Mouse (Mus musculus): ENCODE measurements around the gene Adcyap1. TPM values are rescaled to one million over a fixed set of nuclear protein-coding genes. Genes with fewer than 3 reads are reported as not detected.

Gene Adcyap1
- polyA plus RNA-seq, 1 experiment, result 0.77 TPM

DNA sequence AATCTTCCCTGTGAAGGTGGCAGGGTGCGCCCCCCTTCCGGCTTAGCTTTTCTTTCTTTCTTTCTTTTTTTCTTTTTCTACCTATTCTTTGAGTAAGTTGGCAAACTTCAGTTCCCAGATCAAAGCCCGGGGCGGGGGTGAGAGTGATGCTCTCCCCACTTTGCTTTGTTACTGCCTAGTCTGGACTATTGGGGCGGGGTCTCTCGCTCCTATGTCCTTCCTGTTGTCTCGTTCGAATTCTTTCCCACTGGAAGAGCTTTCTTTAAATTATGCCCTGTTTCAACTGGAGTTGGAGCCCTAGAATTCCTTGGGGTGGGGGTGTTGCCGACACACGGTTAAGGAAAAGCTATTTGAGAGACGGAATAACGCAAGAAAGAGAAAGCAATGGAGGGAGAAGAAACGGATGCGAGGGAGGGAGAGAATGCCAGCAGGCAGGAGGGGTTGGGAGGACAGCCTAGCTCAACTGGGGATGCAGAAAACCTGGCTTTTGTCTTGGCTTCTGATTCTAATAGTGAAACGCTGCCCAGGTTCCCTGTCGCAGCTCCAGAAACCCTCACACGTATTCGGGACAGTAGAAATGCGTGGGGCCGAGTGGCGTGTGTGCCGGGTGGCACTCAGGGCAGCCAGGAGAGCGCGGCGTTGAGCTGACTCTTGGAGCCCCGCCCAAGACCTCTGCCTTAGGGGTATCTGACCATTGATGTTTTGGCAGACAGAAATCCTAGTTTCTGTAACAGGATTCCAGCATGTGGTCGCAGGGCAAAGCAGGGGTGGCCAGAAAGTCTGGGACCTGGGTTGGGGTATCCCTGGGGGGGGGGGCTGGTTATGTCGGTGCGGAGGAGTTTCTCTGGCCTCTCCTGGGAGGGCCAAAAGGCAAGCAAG, 1.8 kb downstream of the Adcyap1 start:
- no peak for DNase-seq
- H3K4me1 ChIP-seq (replicated peaks; ENCODE audit: control insufficient read depth, insufficient read depth, low read length), result no peaks in the 10 kb centered on the region
- no peak overlapping the region for H3K4me3 ChIP-seq (ENCODE audit: control insufficient read depth, insufficient read depth, low read length)
- no peak overlapping the region for H3K27ac ChIP-seq (ENCODE audit: control insufficient read depth, insufficient read depth, low read length)
- 6% methylated on average over 29 of the region's 29 CpGs for WGBS
- H3K27me3 ChIP-seq (ENCODE audit: control insufficient read depth, insufficient read depth, low read length), result peaks cover 6% of the 10 kb centered on the region; the same call in 1 of the 2 replicates
- TF ChIP-seq CTCF (IDR thresholded peaks at IDR 0.05; ENCODE audit: borderline replicate concordance, control insufficient read depth, extremely low read depth, insufficient read depth, low read length, poor library complexity), result no peak
- TF ChIP-seq POLR2A (IDR thresholded peaks at IDR 0.05; ENCODE audit: control insufficient read depth, extremely low read depth, insufficient read depth, low read length, poor library complexity), result no peak
- H3K36me3 ChIP-seq (ENCODE audit: control insufficient read depth, insufficient read depth, low read length), result no peaks in the 10 kb centered on the region

- Histone ChIP-seq H3K27me3 (ENCODE audit: control insufficient read depth, insufficient read depth, low read length) (peaks cover 6% of the 10 kb centered on the region; the same call in 1 of the 2 replicates), H3K4me1 (replicated peaks; ENCODE audit: control insufficient read depth, insufficient read depth, low read length) (no peaks in the 10 kb centered on the region), H3K36me3 (ENCODE audit: control insufficient read depth, insufficient read depth, low read length) (no peaks in the 10 kb centered on the region), H3K27ac (ENCODE audit: control insufficient read depth, insufficient read depth, low read length) (no peak overlapping the region), H3K4me3 (ENCODE audit: control insufficient read depth, insufficient read depth, low read length) (no peak overlapping the region)
- no peak for TF ChIP-seq CTCF (IDR thresholded peaks at IDR 0.05; ENCODE audit: borderline replicate concordance, control insufficient read depth, extremely low read depth, insufficient read depth, low read length, poor library complexity)
- TF ChIP-seq POLR2A (IDR thresholded peaks at IDR 0.05; ENCODE audit: control insufficient read depth, extremely low read depth, insufficient read depth, low read length, poor library complexity), result no peak
- 8% methylated on average over 16 of the region's 16 CpGs for WGBS
- no peak for DNase-seq
Measured at GRCm38 (mm10) chr17:93201265-93201925, 2.6 kb downstream of the Adcyap1 start.

DNA sequence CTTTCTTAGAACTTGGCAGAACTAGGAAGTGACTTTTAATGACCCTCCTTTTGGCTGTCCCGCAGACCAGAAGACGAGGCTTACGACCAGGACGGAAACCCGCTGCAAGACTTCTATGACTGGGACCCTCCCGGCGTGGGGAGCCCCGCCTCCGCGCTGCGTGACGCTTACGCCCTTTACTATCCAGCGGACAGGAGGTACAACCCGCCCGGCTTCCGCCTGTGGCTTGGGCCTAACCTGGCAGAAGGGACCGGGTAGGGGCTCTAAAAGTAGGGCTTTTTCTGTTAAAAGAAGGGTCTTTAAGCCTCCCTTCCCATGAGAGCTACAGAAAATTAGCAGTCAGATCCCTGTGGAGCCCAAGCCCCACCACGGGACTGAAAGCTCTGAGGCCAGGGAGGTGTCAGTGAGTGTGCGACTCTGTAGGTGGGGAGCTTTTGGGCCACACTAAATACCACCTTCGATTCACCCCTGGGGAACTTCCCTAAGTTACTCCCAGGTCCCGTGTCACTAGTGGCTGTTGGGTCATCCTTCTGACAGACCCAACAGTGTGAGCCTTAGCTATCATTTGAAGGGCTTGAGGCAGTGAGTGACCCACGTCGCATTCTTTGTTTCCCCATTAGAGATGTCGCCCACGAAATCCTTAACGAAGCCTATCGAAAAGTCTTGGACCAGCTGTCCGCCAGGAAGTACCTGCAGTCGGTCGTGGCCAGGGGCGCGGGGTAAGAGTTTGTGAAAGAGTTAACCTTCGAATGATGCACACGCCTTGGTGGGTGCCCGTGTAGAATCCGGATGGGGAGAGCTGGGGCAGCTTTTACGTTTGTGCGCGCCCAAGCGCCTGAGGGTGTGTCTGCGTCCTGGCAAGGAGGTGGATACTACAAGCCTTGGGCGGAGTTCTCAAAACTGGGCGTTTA, 3.6 kb downstream of the Adcyap1 start:
- Histone ChIP-seq H3K4me3 (ENCODE audit: control insufficient read depth, insufficient read depth, low read length) (no peak overlapping the region), H3K27ac (ENCODE audit: control insufficient read depth, insufficient read depth, low read length) (no peak overlapping the region), H3K4me1 (replicated peaks; ENCODE audit: control insufficient read depth, insufficient read depth, low read length) (no peaks in the 10 kb centered on the region), H3K27me3 (ENCODE audit: control insufficient read depth, insufficient read depth, low read length) (peaks cover 6% of the 10 kb centered on the region; the same call in 1 of the 2 replicates), H3K36me3 (ENCODE audit: control insufficient read depth, insufficient read depth, low read length) (no peaks in the 10 kb centered on the region)
- WGBS, result 5% methylated on average over 44 of the region's 44 CpGs
- no peak for DNase-seq
- no peak for TF ChIP-seq POLR2A (IDR thresholded peaks at IDR 0.05; ENCODE audit: control insufficient read depth, extremely low read depth, insufficient read depth, low read length, poor library complexity)

DNA sequence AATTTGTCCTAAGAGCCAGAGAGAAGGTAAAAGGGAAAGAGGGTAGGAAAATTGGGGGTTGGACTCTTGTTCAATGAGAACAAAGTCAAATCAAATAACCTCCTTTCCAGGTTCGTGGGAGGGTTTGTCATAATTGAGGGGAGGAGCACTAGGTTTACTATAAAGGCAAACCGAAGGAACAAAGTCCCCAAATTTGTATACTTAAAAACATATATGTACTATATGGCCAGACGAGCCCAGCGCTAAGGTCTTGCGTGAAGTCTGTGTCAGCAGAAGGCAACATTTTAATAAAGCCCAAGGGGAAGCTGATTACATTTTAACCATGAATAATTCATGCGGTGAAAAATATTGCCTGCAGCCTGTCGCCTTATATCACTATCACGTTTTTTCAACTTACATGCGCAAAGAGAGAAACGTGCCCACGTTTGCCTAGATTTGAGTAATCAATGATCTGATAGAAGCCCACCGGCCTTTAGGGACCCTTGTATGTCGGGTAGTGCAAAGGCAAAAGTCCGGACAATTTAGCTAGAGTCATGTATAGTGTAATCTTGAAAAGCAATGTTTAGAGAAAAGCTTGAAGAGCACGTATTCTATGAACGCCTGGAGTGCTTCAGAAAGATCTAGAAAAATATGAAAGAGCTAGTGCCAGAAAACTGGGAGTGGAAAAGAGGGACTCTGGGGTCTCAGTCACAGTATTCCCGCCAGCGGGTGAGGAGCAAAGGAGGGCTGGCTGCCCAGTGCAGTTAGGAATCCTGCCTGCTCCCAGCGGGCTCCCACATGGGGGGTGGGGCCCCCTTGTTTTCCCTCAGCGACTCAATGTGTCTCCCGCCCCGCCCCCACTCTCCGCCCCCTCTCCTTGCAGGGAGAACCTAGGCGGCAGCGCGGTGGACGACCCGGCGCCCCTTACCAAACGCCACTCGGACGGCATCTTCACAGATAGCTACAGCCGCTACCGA, 4.5 kb downstream of the Adcyap1 start:
- peaks cover 6% of the 10 kb centered on the region; the same call in 1 of the 2 replicates for H3K27me3 ChIP-seq (ENCODE audit: control insufficient read depth, insufficient read depth, low read length)
- no peak overlapping the region for H3K4me3 ChIP-seq (ENCODE audit: control insufficient read depth, insufficient read depth, low read length)
- no peaks in the 10 kb centered on the region for H3K4me1 ChIP-seq (replicated peaks; ENCODE audit: control insufficient read depth, insufficient read depth, low read length)
- 5% methylated on average over 34 of the region's 34 CpGs for WGBS
- no peak overlapping the region for H3K27ac ChIP-seq (ENCODE audit: control insufficient read depth, insufficient read depth, low read length)
- DNase-seq, result no peak
- TF ChIP-seq POLR2A (IDR thresholded peaks at IDR 0.05; ENCODE audit: control insufficient read depth, extremely low read depth, insufficient read depth, low read length, poor library complexity), result no peak
- TF ChIP-seq CTCF (IDR thresholded peaks at IDR 0.05; ENCODE audit: borderline replicate concordance, control insufficient read depth, extremely low read depth, insufficient read depth, low read length, poor library complexity), result no peak
- no peaks in the 10 kb centered on the region for H3K36me3 ChIP-seq (ENCODE audit: control insufficient read depth, insufficient read depth, low read length)

DNA sequence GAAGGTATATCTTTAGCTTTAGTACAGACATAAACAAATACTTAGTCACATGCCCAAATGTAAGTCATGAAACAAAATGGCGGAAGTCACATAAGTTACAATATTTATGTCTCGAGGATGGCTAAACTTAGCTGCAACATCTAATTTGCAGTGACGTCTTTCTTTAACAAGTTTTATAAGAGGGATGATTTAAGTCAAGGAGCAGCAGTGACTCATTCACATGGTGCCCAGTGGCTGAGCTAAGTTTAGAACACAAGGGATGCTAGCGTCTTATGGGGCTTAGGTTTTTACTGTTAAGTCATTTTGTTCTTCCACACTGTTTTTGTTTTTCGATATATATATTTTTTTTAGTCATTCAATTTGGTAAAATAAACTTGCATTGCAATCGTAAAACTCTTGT, 19.0 kb downstream of the Adcyap1 start:
- 94% methylated on average over 6 of the region's 6 CpGs for WGBS
- no peaks in the 10 kb centered on the region for H3K4me1 ChIP-seq (replicated peaks; ENCODE audit: control insufficient read depth, insufficient read depth, low read length)

More for the DNA sequence above, 19.0 kb downstream of the Adcyap1 start:
- no peak overlapping the region for H3K4me3 ChIP-seq (ENCODE audit: control insufficient read depth, insufficient read depth, low read length)
- no peak for TF ChIP-seq POLR2A (IDR thresholded peaks at IDR 0.05; ENCODE audit: control insufficient read depth, extremely low read depth, insufficient read depth, low read length, poor library complexity)
- no peak for TF ChIP-seq CTCF (IDR thresholded peaks at IDR 0.05; ENCODE audit: borderline replicate concordance, control insufficient read depth, extremely low read depth, insufficient read depth, low read length, poor library complexity)
- no peak overlapping the region for H3K27ac ChIP-seq (ENCODE audit: control insufficient read depth, insufficient read depth, low read length)
- no peaks in the 10 kb centered on the region for H3K27me3 ChIP-seq (ENCODE audit: control insufficient read depth, insufficient read depth, low read length)
- H3K36me3 ChIP-seq (ENCODE audit: control insufficient read depth, insufficient read depth, low read length), result no peaks in the 10 kb centered on the region
- no peak for DNase-seq

Data from thymus, adult 2 months (tissue).